Mouse (Mus musculus) liver, adult 2 months (tissue): ENCODE measurements at regions not wholly inside any gene's neighbourhood (a gene's known extent, or its start where the extent isn't known, plus 50 kb on each side); places are given as distances from the start of the nearest gene placed in this dataset.
A peak's percentile ranks its signal among the peaks of the same experiment; 100 is the strongest.

Experiments
- DNase-seq: peaks from one replicate; pipeline ENCODE4 v3.0.0-alpha.2; 2011; ENCODE audit warnings: low read depth, low spot score; ENCODE audit errors: extremely low read depth
- H3K27ac ChIP-seq: fragments of 200-500 bp; replicated peaks from 2 replicates; pipeline ENCODE4 v1.5.1; 2012; ENCODE audit warnings: low read depth, mild to moderate bottlenecking, control low read depth, inconsistent platforms, low read length; ENCODE audit not compliant: insufficient read depth
- H3K27me3 ChIP-seq: fragments of 200-500 bp; 2 replicates; pipeline ENCODE4 v1.6.1; 2012; ENCODE audit warnings: mild to moderate bottlenecking, moderate library complexity, low read length, inconsistent platforms; ENCODE audit not compliant: control insufficient read depth, insufficient read depth
- H3K36me3 ChIP-seq: fragments of 200-500 bp; 2 replicates; pipeline ENCODE4 v1.6.1; 2012; ENCODE audit warnings: low read length, inconsistent platforms; ENCODE audit not compliant: control insufficient read depth, insufficient read depth
- H3K4me1 ChIP-seq: fragments of 200-500 bp; 2 replicates; pipeline ENCODE4 v1.6.1; 2011; ENCODE audit warnings: low read length; ENCODE audit not compliant: control insufficient read depth, insufficient read depth
- H3K4me3 ChIP-seq: fragments of 200-500 bp; 2 replicates; pipeline ENCODE4 v1.5.1; 2011; ENCODE audit warnings: low read depth, mild to moderate bottlenecking, control low read depth, low read length, moderate library complexity; ENCODE audit not compliant: insufficient read depth
- H3K79me2 ChIP-seq: fragments of 200-500 bp; 2 replicates; pipeline ENCODE4 v1.6.1; 2012; ENCODE audit warnings: inconsistent platforms, mild to moderate bottlenecking, low read length, moderate library complexity; ENCODE audit not compliant: control insufficient read depth, insufficient read depth
- H3K9ac ChIP-seq: fragments of 200-500 bp; 2 replicates; pipeline ENCODE4 v1.6.1; 2012; ENCODE audit warnings: low read depth, mild to moderate bottlenecking, control low read depth, inconsistent platforms, low read length
- CTCF ChIP-seq: fragments of 200-500 bp; IDR thresholded peaks from 2 replicates; pipeline ENCODE4 v1.5.1; 2011; ENCODE audit warnings: low read depth, low read length, control low read depth
- POLR2A ChIP-seq: fragments of 200-500 bp; IDR thresholded peaks from 2 replicates; pipeline ENCODE4 v1.6.1; 2011; ENCODE audit warnings: low read length, control low read depth; ENCODE audit not compliant: insufficient read depth; ENCODE audit errors: extremely low read depth
- WGBS: fragments of 180-500 bp; shearing (Covaris S2); methylation state at CpG from one replicate; pipeline ENCODE4 v1.1.7; 2018; 5-methylcytosine and 5-hydroxymethylcytosine counted together

- WGBS, result 28% methylated on average over 11 of the region's 11 CpGs
Measured at GRCm38 (mm10) chr12:25208670-25209332, 111.9 kb upstream of the Id2 start.

GRCm38 (mm10) chr12:25203371-25204067 is 106.6 kb upstream of the Id2 start:
- Histone ChIP-seq H3K4me1 (no peaks in the 10 kb centered on the region), H3K36me3 (no peaks in the 10 kb centered on the region), H3K27me3 (no peaks in the 10 kb centered on the region), H3K9ac (no peak overlapping the region), H3K27ac (no peak overlapping the region), H3K79me2 (no peaks in the 10 kb centered on the region), H3K4me3 (no peak overlapping the region)
- 78% methylated on average over 10 of the region's 10 CpGs for WGBS
- TF ChIP-seq CTCF (no peak), POLR2A (no peak)
- DNase-seq, result no peak

More at GRCm38 (mm10) chr12:25208670-25209332, 111.9 kb upstream of the Id2 start:
- TF ChIP-seq CTCF, result no peak
- TF ChIP-seq POLR2A, result no peak
- Histone ChIP-seq H3K36me3 (no peaks in the 10 kb centered on the region), H3K79me2 (no peaks in the 10 kb centered on the region), H3K9ac (0 out of 2 replicates have a peak overlapping the region, but pooled peaks have one; percentile 25), H3K4me1 (no peaks in the 10 kb centered on the region), H3K4me3 (no peak overlapping the region), H3K27me3 (no peaks in the 10 kb centered on the region), H3K27ac (no peak overlapping the region; the same call in 1 of the 2 replicates)
- DNase-seq, result no peak

GRCm38 (mm10) chr12:25200161-25200560 is 103.2 kb upstream of the Id2 start:
- DNase-seq, result no peak
- H3K27ac ChIP-seq, result no peak overlapping the region
- H3K4me1 ChIP-seq, result no peaks in the 10 kb centered on the region
- H3K4me3 ChIP-seq, result no peak overlapping the region
- no peaks in the 10 kb centered on the region for H3K36me3 ChIP-seq
- WGBS, result 91% methylated on average over 4 of the region's 4 CpGs
- H3K79me2 ChIP-seq, result no peaks in the 10 kb centered on the region
- no peak overlapping the region for H3K9ac ChIP-seq
- no peaks in the 10 kb centered on the region for H3K27me3 ChIP-seq
- no peak for TF ChIP-seq POLR2A
- no peak for TF ChIP-seq CTCF

- Histone ChIP-seq H3K27ac (no peak overlapping the region), H3K9ac (no peak overlapping the region), H3K36me3 (no peaks in the 10 kb centered on the region), H3K79me2 (no peaks in the 10 kb centered on the region), H3K4me1 (no peaks in the 10 kb centered on the region), H3K4me3 (no peak overlapping the region), H3K27me3 (no peaks in the 10 kb centered on the region)
- 64% methylated on average over 3 of the region's 4 CpGs for WGBS
- TF ChIP-seq POLR2A (no peak), CTCF (no peak)
- no peak for DNase-seq
Measured at GRCm38 (mm10) chr12:25197757-25198156, 100.8 kb upstream of the Id2 start.

- TF ChIP-seq POLR2A, result no peak
- TF ChIP-seq CTCF, result no peak
- WGBS, result 84% methylated on average over 4 of the region's 4 CpGs
- Histone ChIP-seq H3K9ac (no peak overlapping the region), H3K79me2 (no peaks in the 10 kb centered on the region), H3K4me3 (no peak overlapping the region), H3K36me3 (no peaks in the 10 kb centered on the region), H3K4me1 (no peaks in the 10 kb centered on the region), H3K27me3 (no peaks in the 10 kb centered on the region), H3K27ac (no peak overlapping the region)
- DNase-seq, result no peak
Measured at GRCm38 (mm10) chr12:25196022-25196421, 99.1 kb upstream of the Id2 start.

GRCm38 (mm10) chr12:25192216-25192615 is 95.3 kb upstream of the Id2 start:
- Histone ChIP-seq H3K36me3 (no peaks in the 10 kb centered on the region), H3K4me3 (no peak overlapping the region), H3K9ac (no peak overlapping the region), H3K27me3 (no peaks in the 10 kb centered on the region), H3K27ac (no peak overlapping the region), H3K79me2 (no peaks in the 10 kb centered on the region), H3K4me1 (no peaks in the 10 kb centered on the region; the same call in 1 of the 2 replicates)
- no peak for DNase-seq
- WGBS, result 96% methylated on average over 6 of the region's 6 CpGs
- TF ChIP-seq POLR2A, result no peak
- TF ChIP-seq CTCF, result no peak
